Mouse (Mus musculus): Measurements from ENCODE around the gene Slco2a1. TPM values are rescaled to one million over a fixed set of nuclear protein-coding genes. Genes with fewer than 3 reads are reported as not detected.

Slco2a1 gene
- polyA plus RNA-seq, 1 experiment from 2014 or later, result 1.2 TPM

- ATAC-seq (ENCODE audit: low FRiP score), result no peak
- peaks cover 16% of the 10 kb centered on the region; the same call in 1 of the 2 replicates for H3K36me3 ChIP-seq
- H3K4me3 ChIP-seq, result no peak overlapping the region
- H3K9ac ChIP-seq, result peak overlapping the region; percentile 43; the same call in 1 of the 2 replicates
- H3K4me2 ChIP-seq, result no peak overlapping the region
- WGBS, result 70% methylated on average over 5 of the region's 5 CpGs
- peak overlapping the region; percentile 58; the same call in 1 of the 2 replicates for H3K27ac ChIP-seq
- no peaks in the 10 kb centered on the region for H3K9me3 ChIP-seq
- peaks cover 81% of the 10 kb centered on the region for H3K4me1 ChIP-seq (replicated peaks)
- no peaks in the 10 kb centered on the region for H3K27me3 ChIP-seq
Observed at GRCm38 (mm10) chr9:103118651-103119275, 130.3 kb downstream of the Slco2a1 start.

GRCm38 (mm10) chr9:103119781-103120180, 131.3 kb downstream of the Slco2a1 start:
- no peak for ATAC-seq (ENCODE audit: low FRiP score)
- Histone ChIP-seq H3K9me3 (no peaks in the 10 kb centered on the region), H3K4me1 (replicated peaks) (peaks cover 71% of the 10 kb centered on the region), H3K9ac (peak overlapping the region; percentile 43; the same call in 1 of the 2 replicates), H3K27ac (peak overlapping the region; percentile 6; the same call in 1 of the 2 replicates), H3K4me2 (no peak overlapping the region), H3K4me3 (no peak overlapping the region), H3K27me3 (no peaks in the 10 kb centered on the region), H3K36me3 (peaks cover 19% of the 10 kb centered on the region; the same call in 1 of the 2 replicates)
- WGBS, result 81% methylated on average over 9 of the region's 9 CpGs

GRCm38 (mm10) chr9:103120231-103120630, 131.7 kb downstream of the Slco2a1 start:
- no peak for ATAC-seq (ENCODE audit: low FRiP score)
- Histone ChIP-seq H3K9me3 (no peaks in the 10 kb centered on the region), H3K36me3 (peaks cover 21% of the 10 kb centered on the region), H3K27ac (peak overlapping the region; percentile 6; the same call in 1 of the 2 replicates), H3K4me3 (no peak overlapping the region), H3K27me3 (no peaks in the 10 kb centered on the region), H3K9ac (no peak overlapping the region), H3K4me1 (replicated peaks) (peaks cover 66% of the 10 kb centered on the region), H3K4me2 (no peak overlapping the region)
- WGBS, result 36% methylated on average over 2 of the region's 2 CpGs

- ATAC-seq (ENCODE audit: low FRiP score), result no peak
- Histone ChIP-seq H3K36me3 (peaks cover 17% of the 10 kb centered on the region), H3K27ac (no peak overlapping the region; the same call in 1 of the 2 replicates), H3K4me1 (replicated peaks) (peaks cover 61% of the 10 kb centered on the region), H3K27me3 (no peaks in the 10 kb centered on the region), H3K9ac (no peak overlapping the region), H3K4me3 (no peak overlapping the region), H3K4me2 (no peak overlapping the region), H3K9me3 (no peaks in the 10 kb centered on the region)
- 89% methylated on average over 7 of the region's 7 CpGs for WGBS
Observed at GRCm38 (mm10) chr9:103121546-103121945, 133.0 kb downstream of the Slco2a1 start.

GRCm38 (mm10) chr9:103124746-103125145, 136.2 kb downstream of the Slco2a1 start:
- H3K4me3 ChIP-seq, result no peak overlapping the region
- ATAC-seq (ENCODE audit: low FRiP score), result no peak
- 97% methylated on average over 4 of the region's 4 CpGs for WGBS

GRCm38 (mm10) chr9:103133493-103134124, 145.1 kb downstream of the Slco2a1 start:
- H3K4me1 ChIP-seq (replicated peaks), result peaks cover 67% of the 10 kb centered on the region
- WGBS, result 21% methylated on average over 6 of the region's 6 CpGs
- H3K27ac ChIP-seq, result peak overlapping the region; percentile 89
- H3K9me3 ChIP-seq, result no peaks in the 10 kb centered on the region
- peak; percentile 33; the same call in 1 of the 2 replicates for ATAC-seq (ENCODE audit: low FRiP score)
- peak overlapping the region; percentile 55 for H3K9ac ChIP-seq
- no peak overlapping the region for H3K4me3 ChIP-seq
- H3K27me3 ChIP-seq, result no peaks in the 10 kb centered on the region
- no peak overlapping the region for H3K4me2 ChIP-seq
- H3K36me3 ChIP-seq, result peaks cover 5% of the 10 kb centered on the region

More at GRCm38 (mm10) chr9:103124746-103125145, 136.2 kb downstream of the Slco2a1 start:
- H3K4me1 ChIP-seq (replicated peaks), result peaks cover 35% of the 10 kb centered on the region
- no peak overlapping the region for H3K4me2 ChIP-seq
- peaks cover 21% of the 10 kb centered on the region for H3K36me3 ChIP-seq
- H3K9ac ChIP-seq, result no peak overlapping the region
- no peak overlapping the region for H3K27ac ChIP-seq
- no peaks in the 10 kb centered on the region for H3K9me3 ChIP-seq
- no peaks in the 10 kb centered on the region for H3K27me3 ChIP-seq

- H3K4me3 ChIP-seq, result no peak overlapping the region
- H3K27me3 ChIP-seq, result no peaks in the 10 kb centered on the region
- H3K4me1 ChIP-seq (replicated peaks), result peaks cover 76% of the 10 kb centered on the region
- no peak for ATAC-seq (ENCODE audit: low FRiP score)
- H3K4me2 ChIP-seq, result no peak overlapping the region
- H3K36me3 ChIP-seq, result no peaks in the 10 kb centered on the region; the same call in 1 of the 2 replicates
- peak overlapping the region; percentile 55; the same call in 1 of the 2 replicates for H3K9ac ChIP-seq
- 59% methylated on average over 9 of the region's 9 CpGs for WGBS
- H3K9me3 ChIP-seq, result no peaks in the 10 kb centered on the region
- H3K27ac ChIP-seq, result peak overlapping the region; percentile 89
Observed at GRCm38 (mm10) chr9:103134450-103135030, 146.0 kb downstream of the Slco2a1 start.

GRCm38 (mm10) chr9:103139481-103139880, 151.0 kb downstream of the Slco2a1 start:
- WGBS, result 54% methylated on average over 6 of the region's 6 CpGs
- Histone ChIP-seq H3K9ac (no peak overlapping the region), H3K4me3 (no peak overlapping the region), H3K4me1 (replicated peaks) (peaks cover 67% of the 10 kb centered on the region), H3K4me2 (no peak overlapping the region), H3K36me3 (peaks cover 36% of the 10 kb centered on the region), H3K27me3 (no peaks in the 10 kb centered on the region), H3K27ac (0 out of 2 replicates have a peak overlapping the region, but pooled peaks have one; percentile 0), H3K9me3 (no peaks in the 10 kb centered on the region)
- ATAC-seq (ENCODE audit: low FRiP score), result no peak

- no peaks in the 10 kb centered on the region for H3K9me3 ChIP-seq
- no peak overlapping the region for H3K27ac ChIP-seq
- peaks cover 36% of the 10 kb centered on the region for H3K36me3 ChIP-seq
- peaks cover 67% of the 10 kb centered on the region for H3K4me1 ChIP-seq (replicated peaks)
- H3K4me3 ChIP-seq, result no peak overlapping the region
- 87% methylated on average over 6 of the region's 6 CpGs for WGBS
- H3K9ac ChIP-seq, result no peak overlapping the region
- no peak overlapping the region for H3K4me2 ChIP-seq
- ATAC-seq (ENCODE audit: low FRiP score), result no peak
- H3K27me3 ChIP-seq, result no peaks in the 10 kb centered on the region
Observed at GRCm38 (mm10) chr9:103140384-103140783, 151.9 kb downstream of the Slco2a1 start.

- H3K27ac ChIP-seq, result no peak overlapping the region
- H3K36me3 ChIP-seq, result peaks cover 36% of the 10 kb centered on the region
- no peak overlapping the region for H3K9ac ChIP-seq
- ATAC-seq (ENCODE audit: low FRiP score), result no peak
- no peak overlapping the region for H3K4me3 ChIP-seq
- no peak overlapping the region for H3K4me2 ChIP-seq
- H3K4me1 ChIP-seq (replicated peaks), result peaks cover 67% of the 10 kb centered on the region
- H3K9me3 ChIP-seq, result no peaks in the 10 kb centered on the region
- H3K27me3 ChIP-seq, result no peaks in the 10 kb centered on the region
- 83% methylated on average over 7 of the region's 7 CpGs for WGBS
Observed at GRCm38 (mm10) chr9:103141266-103141665, 152.8 kb downstream of the Slco2a1 start.

- Histone ChIP-seq H3K4me3 (no peak overlapping the region), H3K36me3 (peaks cover 36% of the 10 kb centered on the region), H3K27ac (peak overlapping the region; percentile 88), H3K4me1 (replicated peaks) (peaks cover 74% of the 10 kb centered on the region), H3K9me3 (no peaks in the 10 kb centered on the region), H3K4me2 (no peak overlapping the region), H3K9ac (0 out of 2 replicates have a peak overlapping the region, but pooled peaks have one; percentile 35), H3K27me3 (no peaks in the 10 kb centered on the region)
- ATAC-seq (ENCODE audit: low FRiP score), result no peak
- 47% methylated on average over 4 of the region's 4 CpGs for WGBS
Observed at GRCm38 (mm10) chr9:103143881-103144280, 155.4 kb downstream of the Slco2a1 start.

GRCm38 (mm10) chr9:103145351-103145750, 156.8 kb downstream of the Slco2a1 start:
- 41% methylated on average over 5 of the region's 5 CpGs for WGBS
- ATAC-seq (ENCODE audit: low FRiP score), result no peak
- Histone ChIP-seq H3K4me3 (no peak overlapping the region), H3K4me1 (replicated peaks) (peaks cover 68% of the 10 kb centered on the region), H3K9ac (peak overlapping the region; percentile 46), H3K27me3 (no peaks in the 10 kb centered on the region), H3K36me3 (peaks cover 36% of the 10 kb centered on the region), H3K9me3 (no peaks in the 10 kb centered on the region), H3K27ac (peak overlapping the region; percentile 88), H3K4me2 (no peak overlapping the region)
